Mouse (Mus musculus): ENCODE data around the gene Cox7a1. TPM values are rescaled to one million over a fixed set of nuclear protein-coding genes. Genes with fewer than 3 reads are reported as not detected.

The Cox7a1 gene
- 13.8 and 22.0 TPM in 2 replicates for polyA plus RNA-seq (2015; fragmentation: Nextera tagmentation; extraction: Ambion mirVana)

DNA sequence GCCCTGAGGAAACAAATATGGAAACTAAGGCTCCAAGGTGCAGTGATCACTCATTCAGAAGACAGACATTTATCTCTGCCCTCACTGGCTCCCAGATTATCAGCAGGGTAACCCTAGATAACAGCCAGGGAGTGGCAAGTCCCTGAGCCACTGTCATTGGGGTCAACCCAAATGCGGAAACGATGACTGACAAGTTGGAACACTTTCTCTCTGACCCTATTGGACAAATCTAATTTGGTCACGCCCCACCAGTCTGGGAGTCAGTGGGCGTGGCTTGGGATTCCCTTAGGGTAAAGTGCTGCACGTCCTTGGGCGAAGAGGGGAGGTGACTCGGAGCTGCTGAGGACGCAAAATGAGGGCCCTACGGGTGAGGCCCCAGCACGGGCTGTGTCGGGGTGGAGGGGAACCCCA is at the start of gene Cox7a1:
Gene Cox7a1, plus strand, starts transcription at position 266 of the 411 bp plus-strand sequence.
- Histone ChIP-seq H3K9ac (no peak within 1 kb of the TSS), H3K4me2 (peak within 1 kb of the TSS; percentile 56), H3K27ac (peak within 1 kb of the TSS; percentile 49; the same call in 1 of the 2 replicates), H3K4me3 (replicated peaks) (peak within 1 kb of the TSS; percentile 29), H3K9me3 (no peaks in the 10 kb centered on the region), H3K4me1 (peaks cover 10% of the 10 kb centered on the region), H3K36me3 (peaks cover 25% of the 10 kb centered on the region), H3K27me3 (replicated peaks) (no peaks in the 10 kb centered on the region)
- ATAC-seq (ENCODE audit: insufficient read depth, low FRiP score, low read depth): peak; percentile 83
- WGBS: under 1% methylated on average over 11 of the region's 11 CpGs

DNA sequence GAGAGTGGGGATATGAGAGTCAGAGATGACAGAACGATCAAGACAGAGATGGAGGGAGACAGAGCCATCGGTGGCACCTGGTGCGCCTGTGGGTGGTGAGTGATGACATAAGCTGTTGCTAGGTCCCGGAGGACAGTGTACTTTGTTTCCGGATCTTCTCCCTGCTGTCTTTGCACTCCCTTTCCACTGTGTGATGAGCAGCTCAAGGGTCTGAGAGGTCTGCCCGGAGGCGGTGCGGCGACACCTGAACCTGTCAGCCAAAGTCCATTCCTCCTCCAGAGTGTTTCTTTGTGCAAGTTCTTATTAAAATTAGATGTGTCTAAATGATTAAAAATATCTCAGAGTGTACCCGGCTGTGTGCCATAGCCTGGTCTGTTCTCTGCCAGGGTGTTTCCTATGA is 47.1 kb upstream of the Cox7a1 start:
- Histone ChIP-seq H3K27ac (no peak overlapping the region), H3K36me3 (peaks cover 40% of the 10 kb centered on the region), H3K4me2 (no peak overlapping the region), H3K27me3 (replicated peaks) (no peaks in the 10 kb centered on the region), H3K4me1 (no peaks in the 10 kb centered on the region), H3K4me3 (replicated peaks) (no peak overlapping the region), H3K9ac (no peak overlapping the region), H3K9me3 (peaks cover 3% of the 10 kb centered on the region; the same call in 1 of the 2 replicates)
- ATAC-seq (ENCODE audit: insufficient read depth, low FRiP score, low read depth): no peak
- 83% methylated on average over 10 of the region's 10 CpGs for WGBS

- 0 out of 2 replicates have a peak, but pooled peaks have one; percentile 14 for ATAC-seq (ENCODE audit: insufficient read depth, low FRiP score, low read depth)
- H3K27me3 ChIP-seq (replicated peaks): no peaks in the 10 kb centered on the region
- peak overlapping the region; percentile 78 for H3K4me2 ChIP-seq
- H3K36me3 ChIP-seq: peaks cover 11% of the 10 kb centered on the region
- no peaks in the 10 kb centered on the region; the same call in 1 of the 2 replicates for H3K9me3 ChIP-seq
- peaks cover 3% of the 10 kb centered on the region; the same call in 1 of the 2 replicates for H3K4me1 ChIP-seq
- peak overlapping the region; percentile 19; the same call in 1 of the 2 replicates for H3K9ac ChIP-seq
- 7% methylated on average over 8 of the region's 8 CpGs for WGBS
- peak overlapping the region; percentile 57 for H3K4me3 ChIP-seq (replicated peaks)
- H3K27ac ChIP-seq: peak overlapping the region; percentile 89; the same call in 1 of the 2 replicates
Observed at GRCm38 (mm10) chr7:30143170-30143554, 40.8 kb upstream of the Cox7a1 start.

DNA sequence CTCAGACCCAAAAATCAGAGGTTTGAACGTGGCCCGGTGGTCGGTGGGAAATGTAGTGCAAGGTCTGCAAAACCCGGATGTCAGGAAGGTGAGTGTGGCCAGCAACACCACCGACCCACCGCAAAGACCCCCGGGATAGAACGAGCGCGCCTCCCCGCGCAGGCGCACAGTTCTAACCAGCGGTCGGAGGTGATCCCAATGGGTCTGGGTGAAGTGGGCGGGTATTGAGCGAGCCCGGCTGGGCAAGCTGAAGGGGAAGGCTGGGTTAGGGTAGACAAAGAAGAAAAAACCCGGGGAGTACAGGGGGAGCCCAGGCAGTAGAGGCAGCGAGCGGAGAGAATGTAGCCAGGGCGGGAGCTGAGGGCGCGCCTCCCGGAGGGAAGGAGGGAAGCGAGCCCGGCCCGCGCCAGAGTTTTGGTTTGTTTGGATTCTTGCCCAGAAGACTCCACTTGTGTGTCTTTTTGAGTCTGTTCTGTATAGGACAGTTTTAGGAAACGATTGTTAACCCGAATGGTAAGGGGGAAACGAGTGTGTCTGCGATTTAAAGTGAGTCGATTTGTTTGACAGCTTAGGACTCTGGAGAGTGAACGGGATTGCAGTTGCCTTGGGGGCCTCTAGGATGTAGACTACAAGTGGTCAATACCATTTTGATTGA is 40.3 kb upstream of the Cox7a1 start:
- peak; percentile 90 for ATAC-seq (ENCODE audit: insufficient read depth, low FRiP score, low read depth)
- H3K27ac ChIP-seq: peak overlapping the region; percentile 89
- 1% methylated on average over 35 of the region's 35 CpGs for WGBS
- no peaks in the 10 kb centered on the region for H3K27me3 ChIP-seq (replicated peaks)
- peaks cover 3% of the 10 kb centered on the region; the same call in 1 of the 2 replicates for H3K4me1 ChIP-seq
- H3K9me3 ChIP-seq: no peaks in the 10 kb centered on the region; the same call in 1 of the 2 replicates
- peak overlapping the region; percentile 78 for H3K4me2 ChIP-seq
- H3K9ac ChIP-seq: peak overlapping the region; percentile 44; the same call in 1 of the 2 replicates
- peak overlapping the region; percentile 57 for H3K4me3 ChIP-seq (replicated peaks)
- H3K36me3 ChIP-seq: peaks cover 16% of the 10 kb centered on the region

GRCm38 (mm10) chr7:30147011-30147410 is 36.9 kb upstream of the Cox7a1 start:
- Histone ChIP-seq H3K4me3 (replicated peaks) (no peak overlapping the region), H3K27me3 (replicated peaks) (no peaks in the 10 kb centered on the region), H3K27ac (no peak overlapping the region), H3K4me1 (peaks cover 3% of the 10 kb centered on the region; the same call in 1 of the 2 replicates), H3K4me2 (no peak overlapping the region), H3K9ac (no peak overlapping the region), H3K9me3 (peaks cover 7% of the 10 kb centered on the region), H3K36me3 (peaks cover 21% of the 10 kb centered on the region)
- WGBS: 89% methylated on average over 5 of the region's 5 CpGs
- no peak for ATAC-seq (ENCODE audit: insufficient read depth, low FRiP score, low read depth)

- Histone ChIP-seq H3K27ac (no peak overlapping the region), H3K4me3 (replicated peaks) (no peak overlapping the region), H3K4me2 (no peak overlapping the region), H3K4me1 (no peaks in the 10 kb centered on the region), H3K9me3 (peaks cover 27% of the 10 kb centered on the region; the same call in 1 of the 2 replicates), H3K27me3 (replicated peaks) (no peaks in the 10 kb centered on the region), H3K9ac (no peak overlapping the region), H3K36me3 (peaks cover 51% of the 10 kb centered on the region)
- 95% methylated on average over 1 of the region's 1 CpGs for WGBS
- ATAC-seq (ENCODE audit: insufficient read depth, low FRiP score, low read depth): no peak
Observed at GRCm38 (mm10) chr7:30154040-30154439, 29.9 kb upstream of the Cox7a1 start.

GRCm38 (mm10) chr7:30155507-30155906 is 28.4 kb upstream of the Cox7a1 start:
- 100% methylated on average over 3 of the region's 3 CpGs for WGBS
- Histone ChIP-seq H3K36me3 (peaks cover 59% of the 10 kb centered on the region), H3K9me3 (peaks cover 37% of the 10 kb centered on the region), H3K27ac (no peak overlapping the region), H3K9ac (no peak overlapping the region), H3K4me2 (no peak overlapping the region), H3K27me3 (replicated peaks) (no peaks in the 10 kb centered on the region), H3K4me1 (no peaks in the 10 kb centered on the region), H3K4me3 (replicated peaks) (no peak overlapping the region)
- no peak for ATAC-seq (ENCODE audit: insufficient read depth, low FRiP score, low read depth)

GRCm38 (mm10) chr7:30163113-30163512 is 20.8 kb upstream of the Cox7a1 start:
- H3K27ac ChIP-seq: no peak overlapping the region
- H3K9me3 ChIP-seq: peaks cover 32% of the 10 kb centered on the region
- 97% methylated on average over 5 of the region's 5 CpGs for WGBS
- H3K27me3 ChIP-seq (replicated peaks): no peaks in the 10 kb centered on the region
- H3K9ac ChIP-seq: no peak overlapping the region
- ATAC-seq (ENCODE audit: insufficient read depth, low FRiP score, low read depth): no peak
- H3K4me1 ChIP-seq: no peaks in the 10 kb centered on the region
- H3K4me3 ChIP-seq (replicated peaks): no peak overlapping the region
- peaks cover 80% of the 10 kb centered on the region for H3K36me3 ChIP-seq
- H3K4me2 ChIP-seq: no peak overlapping the region

GRCm38 (mm10) chr7:30164745-30165144 is 19.2 kb upstream of the Cox7a1 start:
- H3K4me3 ChIP-seq (replicated peaks): no peak overlapping the region
- 99% methylated on average over 2 of the region's 2 CpGs for WGBS
- ATAC-seq (ENCODE audit: insufficient read depth, low FRiP score, low read depth): no peak
- peaks cover 64% of the 10 kb centered on the region for H3K36me3 ChIP-seq
- no peaks in the 10 kb centered on the region for H3K27me3 ChIP-seq (replicated peaks)
- peaks cover 23% of the 10 kb centered on the region; the same call in 1 of the 2 replicates for H3K9me3 ChIP-seq
- no peak overlapping the region for H3K27ac ChIP-seq
- no peak overlapping the region for H3K4me2 ChIP-seq
- no peaks in the 10 kb centered on the region for H3K4me1 ChIP-seq
- H3K9ac ChIP-seq: no peak overlapping the region

- ATAC-seq (ENCODE audit: insufficient read depth, low FRiP score, low read depth): peak; percentile 6; the same call in 1 of the 2 replicates
- H3K27ac ChIP-seq: peak overlapping the region; percentile 81
- WGBS: 2% methylated on average over 21 of the region's 21 CpGs
- peak overlapping the region; percentile 46 for H3K9ac ChIP-seq
- peaks cover 24% of the 10 kb centered on the region for H3K36me3 ChIP-seq
- H3K4me3 ChIP-seq (replicated peaks): peak overlapping the region; percentile 60
- no peaks in the 10 kb centered on the region for H3K27me3 ChIP-seq (replicated peaks)
- 0 out of 2 replicates have a peak, but pooled peaks cover 6% of the 10 kb centered on the region for H3K4me1 ChIP-seq
- H3K4me2 ChIP-seq: peak overlapping the region; percentile 62
- H3K9me3 ChIP-seq: 0 out of 2 replicates have a peak, but pooled peaks cover 4% of the 10 kb centered on the region
Observed at GRCm38 (mm10) chr7:30168914-30169582, 14.9 kb upstream of the Cox7a1 start.

GRCm38 (mm10) chr7:30169583-30170282 is 14.2 kb upstream of the Cox7a1 start, which contains the start of gene Zfp146:
Gene Zfp146 (minus strand): TSS chr7:30169750.
- peak; percentile 97 for ATAC-seq (ENCODE audit: insufficient read depth, low FRiP score, low read depth)
- H3K4me3 ChIP-seq (replicated peaks): peak within 1 kb of the TSS; percentile 60
- WGBS: under 1% methylated on average over 36 of the region's 36 CpGs
- peak within 1 kb of the TSS; percentile 81 for H3K27ac ChIP-seq
- peak within 1 kb of the TSS; percentile 46 for H3K9ac ChIP-seq
- H3K36me3 ChIP-seq: peaks cover 23% of the 10 kb centered on the region
- H3K4me2 ChIP-seq: peak within 1 kb of the TSS; percentile 62
- H3K27me3 ChIP-seq (replicated peaks): no peaks in the 10 kb centered on the region
- 0 out of 2 replicates have a peak, but pooled peaks cover 6% of the 10 kb centered on the region for H3K4me1 ChIP-seq
- H3K9me3 ChIP-seq: 0 out of 2 replicates have a peak, but pooled peaks cover 4% of the 10 kb centered on the region

All from stomach, embryonic 15.5 days (tissue).